Mouse (Mus musculus) lung, embryonic 14.5 days (tissue): ENCODE measurements around the gene Vwa5b1. TPM values are rescaled to one million over a fixed set of nuclear protein-coding genes. Genes with fewer than 3 reads are reported as not detected.
A peak's percentile ranks its signal among the peaks of the same experiment; 100 is the strongest.

Source experiments
- ATAC-seq: fragments of 200-750 bp; cut with Nextera tagmentation; 2 replicates; pipeline ENCODE4 v1.8.0; 2017; ENCODE audit warnings: mild to moderate bottlenecking, moderate TSS enrichment, moderate library complexity; ENCODE audit not compliant: insufficient read depth
- DNase-seq: peaks from one replicate; pipeline ENCODE4 v3.0.0-alpha.2; 2015
- H3K27ac ChIP-seq: fragments of 300-500 bp; sonication (generic); 2 replicates; pipeline ENCODE4 v1.5.1; 2014; ENCODE audit warnings: low read depth, mild to moderate bottlenecking, moderate library complexity
- H3K27me3 ChIP-seq: fragments of 300-500 bp; sonication (generic); 2 replicates; pipeline ENCODE4 v1.6.1; 2014; ENCODE audit warnings: low read length, control low read depth; ENCODE audit not compliant: insufficient read depth
- H3K36me3 ChIP-seq: fragments of 300-500 bp; sonication (generic); 2 replicates; pipeline ENCODE4 v1.6.1; 2014; ENCODE audit warnings: control low read depth; ENCODE audit not compliant: insufficient read depth
- H3K4me1 ChIP-seq: fragments of 300-500 bp; sonication (generic); 2 replicates; pipeline ENCODE4 v1.6.1; 2014; ENCODE audit warnings: antibody characterized with exemption, control low read depth; ENCODE audit not compliant: insufficient read depth
- H3K4me2 ChIP-seq: fragments of 300-500 bp; sonication (generic); 2 replicates; pipeline ENCODE4 v1.6.1; 2014; ENCODE audit warnings: mild to moderate bottlenecking
- H3K4me3 ChIP-seq: fragments of 300-500 bp; sonication (generic); 2 replicates; pipeline ENCODE4 v1.5.1; 2014; ENCODE audit warnings: low read depth, low read length
- H3K9ac ChIP-seq: fragments of 300-500 bp; sonication (generic); 2 replicates; pipeline ENCODE4 v1.6.1; 2014
- H3K9me3 ChIP-seq: fragments of 300-500 bp; sonication (generic); 2 replicates; pipeline ENCODE4 v1.6.1; 2016; ENCODE audit warnings: low read depth, low read length, control low read depth
- CTCF ChIP-seq: IDR thresholded peaks from 2 replicates; pipeline ENCODE4 v1.5.1; 2016; ENCODE audit warnings: antibody characterized with exemption, low read depth
- WGBS: fragments of 180-500 bp; shearing (Covaris S2); extraction: QIAGEN DNeasy Blood & Tissue Kit; methylation state at CpG from one replicate; pipeline ENCODE4 v1.1.7; 2014; 5-methylcytosine and 5-hydroxymethylcytosine counted together
- polyA plus RNA-seq: library from polyadenylated mRNA; unstranded; fragments of >200 nt; fragmentation: Nextera tagmentation; extraction: Ambion mirVana; gene quantifications from 2 replicates; pipeline ENCODE4 v1.2.1, GENCODE M21; 2014

Gene Vwa5b1
- polyA plus RNA-seq, 1 experiment from 2014 or later, result 0.11 TPM

DNA sequence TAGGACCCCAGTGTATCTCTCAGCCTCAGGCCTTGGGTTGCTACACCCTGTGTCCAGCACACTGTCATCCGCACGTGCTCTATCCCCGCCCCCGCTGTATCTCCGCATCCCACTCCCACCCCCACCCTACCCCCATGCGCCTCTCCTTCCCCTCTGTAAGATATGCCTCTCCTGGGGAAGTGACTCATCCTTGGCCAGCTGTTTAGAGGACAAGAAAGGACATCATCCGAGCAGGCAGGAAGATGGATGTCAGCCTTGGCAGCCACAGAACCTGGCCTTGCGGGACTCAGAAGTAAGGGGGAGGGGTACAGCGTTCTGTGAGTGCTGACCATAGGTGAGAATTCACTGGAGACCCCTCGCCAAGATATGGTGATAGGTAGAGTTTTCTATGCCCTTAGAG lies 30.8 kb upstream of the Vwa5b1 start:
- H3K4me2 ChIP-seq, result no peak overlapping the region
- no peaks in the 10 kb centered on the region for H3K27me3 ChIP-seq
- H3K9ac ChIP-seq, result no peak overlapping the region
- no peaks in the 10 kb centered on the region for H3K4me1 ChIP-seq
- no peaks in the 10 kb centered on the region for H3K36me3 ChIP-seq
- DNase-seq (no peak), ATAC-seq (no peak)
- no peak overlapping the region for H3K4me3 ChIP-seq
- no peak for TF ChIP-seq CTCF
- H3K27ac ChIP-seq, result no peak overlapping the region
- WGBS, result 52% methylated on average over 10 of the region's 10 CpGs
- H3K9me3 ChIP-seq, result no peaks in the 10 kb centered on the region

DNA sequence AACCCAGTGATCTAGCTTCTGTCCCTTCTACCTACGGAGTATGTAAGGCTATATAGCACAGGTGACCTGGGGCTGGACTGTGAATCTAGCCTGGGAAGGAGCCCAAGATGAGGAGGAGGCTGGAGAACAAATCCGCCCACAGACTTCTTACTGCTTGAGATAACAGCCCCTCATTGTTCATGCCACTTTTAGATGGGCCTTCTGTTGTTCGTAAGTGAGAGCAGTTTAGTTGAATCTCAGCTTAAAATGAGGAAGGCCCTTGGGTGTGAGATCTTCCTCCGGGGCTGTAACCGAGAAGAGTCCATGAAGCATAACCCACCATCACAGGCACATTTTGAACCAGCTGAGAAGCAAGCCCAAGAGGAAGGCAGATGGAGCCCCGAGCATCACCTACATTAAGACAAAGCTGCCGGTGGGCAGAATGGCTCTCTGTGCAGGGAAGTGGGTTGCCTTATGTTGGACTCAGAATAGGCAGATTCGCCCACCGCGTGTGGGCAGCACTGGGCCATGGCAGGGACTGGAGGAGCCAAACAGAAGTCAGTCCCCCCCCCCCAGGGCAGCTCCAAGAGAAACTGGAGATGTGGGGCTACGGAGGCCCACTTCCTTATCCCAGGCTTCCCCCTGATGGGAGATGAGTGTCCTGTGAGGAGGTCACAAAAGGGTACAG lies 24.4 kb upstream of the Vwa5b1 start:
- ATAC-seq (no peak), DNase-seq (no peak)
- no peak for TF ChIP-seq CTCF
- H3K27me3 ChIP-seq, result no peaks in the 10 kb centered on the region
- H3K27ac ChIP-seq, result no peak overlapping the region
- 71% methylated on average over 11 of the region's 11 CpGs for WGBS
- no peak overlapping the region for H3K9ac ChIP-seq
- no peaks in the 10 kb centered on the region for H3K4me1 ChIP-seq
- H3K4me2 ChIP-seq, result no peak overlapping the region
- H3K9me3 ChIP-seq, result no peaks in the 10 kb centered on the region
- H3K4me3 ChIP-seq, result no peak overlapping the region
- H3K36me3 ChIP-seq, result no peaks in the 10 kb centered on the region

DNA sequence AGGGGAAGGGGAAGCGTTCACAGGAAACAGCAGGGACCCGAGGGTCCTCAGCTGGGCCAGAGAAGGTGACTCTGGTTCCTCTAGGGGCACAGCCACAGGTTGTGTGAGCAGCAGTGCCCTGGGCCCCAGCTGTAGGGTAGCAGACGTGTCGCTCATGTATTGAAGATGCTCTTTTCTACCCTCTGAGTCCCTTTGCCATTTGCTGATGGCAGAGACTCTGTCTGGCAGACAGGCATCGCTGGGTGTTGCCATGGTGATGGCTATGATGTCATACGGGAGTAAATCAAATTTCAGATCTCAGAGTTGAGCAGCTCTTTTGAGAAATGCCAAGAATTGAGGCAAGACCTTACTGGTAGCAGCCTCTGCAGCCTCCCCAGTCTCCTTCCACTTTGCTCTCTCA lies 17.4 kb upstream of the Vwa5b1 start:
- peak; percentile 7 for DNase-seq
- no peak for TF ChIP-seq CTCF
- ATAC-seq, result no peak
- no peak overlapping the region for H3K4me3 ChIP-seq
- H3K4me1 ChIP-seq, result no peaks in the 10 kb centered on the region
- no peaks in the 10 kb centered on the region for H3K27me3 ChIP-seq
- WGBS, result 43% methylated on average over 6 of the region's 6 CpGs
- H3K9ac ChIP-seq, result no peak overlapping the region
- H3K9me3 ChIP-seq, result no peaks in the 10 kb centered on the region
- H3K27ac ChIP-seq, result no peak overlapping the region
- H3K4me2 ChIP-seq, result no peak overlapping the region
- no peaks in the 10 kb centered on the region for H3K36me3 ChIP-seq

DNA sequence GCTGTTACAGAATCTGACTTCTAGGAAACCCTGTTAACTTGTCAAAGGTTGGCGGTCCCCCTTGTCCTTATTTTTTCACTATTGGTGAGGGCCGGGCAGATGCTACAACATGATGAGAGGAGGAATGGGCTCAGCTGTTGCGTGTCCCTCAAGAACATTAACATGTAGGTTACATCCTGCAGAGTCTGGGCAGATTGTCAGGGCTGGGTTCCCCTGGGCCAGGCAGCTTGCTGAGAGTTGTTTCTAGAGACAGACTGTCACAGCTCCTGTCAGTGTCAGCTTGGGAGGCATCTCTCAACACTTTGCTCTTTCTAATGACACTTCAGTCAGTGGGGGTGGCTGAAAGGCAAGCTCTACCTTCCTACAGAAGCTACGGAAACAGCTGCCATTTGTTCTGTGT lies 16.2 kb upstream of the Vwa5b1 start:
- no peaks in the 10 kb centered on the region for H3K36me3 ChIP-seq
- H3K27ac ChIP-seq, result no peak overlapping the region
- no peak overlapping the region for H3K9ac ChIP-seq
- H3K27me3 ChIP-seq, result no peaks in the 10 kb centered on the region
- H3K4me2 ChIP-seq, result no peak overlapping the region
- H3K4me1 ChIP-seq, result no peaks in the 10 kb centered on the region
- no peak overlapping the region for H3K4me3 ChIP-seq
- no peaks in the 10 kb centered on the region for H3K9me3 ChIP-seq
- TF ChIP-seq CTCF, result no peak
- DNase-seq (no peak), ATAC-seq (no peak)
- 87% methylated on average over 4 of the region's 4 CpGs for WGBS

DNA sequence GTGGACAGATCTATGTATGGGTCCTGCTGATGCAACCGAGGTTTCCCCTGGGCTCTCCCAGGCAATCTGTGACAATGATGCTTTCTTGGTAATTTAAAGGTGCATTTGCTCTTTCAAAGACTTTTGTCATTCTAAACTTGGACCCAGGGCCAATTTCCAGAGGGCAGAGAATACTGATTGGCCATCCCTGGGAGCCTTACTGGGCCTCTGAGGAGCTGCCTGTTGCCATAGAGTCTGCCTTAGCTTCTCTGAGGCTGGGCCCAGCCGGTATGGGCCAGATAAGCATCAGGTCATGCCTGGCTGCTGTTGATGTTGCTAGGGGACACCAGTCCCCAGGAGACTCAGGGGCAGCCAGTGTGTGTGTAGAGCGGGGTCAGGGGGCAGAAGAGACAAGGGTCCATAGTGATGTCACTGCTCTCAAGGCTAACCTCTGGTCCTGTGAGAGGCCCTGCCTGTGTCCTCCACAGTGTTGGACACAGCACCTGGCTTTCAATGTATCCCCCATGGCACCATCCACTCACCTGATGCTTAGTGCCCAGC lies 12.5 kb upstream of the Vwa5b1 start:
- H3K9me3 ChIP-seq, result no peaks in the 10 kb centered on the region
- H3K4me1 ChIP-seq, result no peaks in the 10 kb centered on the region
- H3K27me3 ChIP-seq, result no peaks in the 10 kb centered on the region
- DNase-seq (no peak), ATAC-seq (no peak)
- H3K4me3 ChIP-seq, result no peak overlapping the region
- no peaks in the 10 kb centered on the region for H3K36me3 ChIP-seq
- TF ChIP-seq CTCF, result no peak
- H3K4me2 ChIP-seq, result no peak overlapping the region
- H3K27ac ChIP-seq, result no peak overlapping the region
- WGBS, result 43% methylated on average over 3 of the region's 3 CpGs
- H3K9ac ChIP-seq, result no peak overlapping the region

DNA sequence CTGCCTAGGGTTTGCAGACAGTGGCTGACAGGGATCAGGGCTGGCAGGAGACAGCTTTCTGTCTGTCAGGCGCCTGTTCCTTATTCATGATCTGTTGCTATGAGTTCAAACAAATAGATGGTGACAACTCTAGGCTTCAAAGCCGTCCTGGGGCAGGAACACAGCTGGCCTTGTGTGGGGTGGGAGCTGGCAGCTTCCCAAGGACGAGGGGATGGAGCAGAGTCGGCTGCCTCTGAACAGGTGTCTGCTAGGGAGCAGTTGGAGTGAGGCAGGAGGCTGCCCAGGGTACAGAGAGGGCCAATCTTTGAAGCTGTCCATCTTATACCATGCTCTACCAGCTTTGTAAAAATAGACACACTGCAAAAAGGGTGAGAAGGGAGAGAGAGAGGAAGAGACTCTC lies 6.6 kb upstream of the Vwa5b1 start:
- ATAC-seq, result no peak
- H3K27me3 ChIP-seq, result no peaks in the 10 kb centered on the region
- H3K9ac ChIP-seq, result no peak overlapping the region
- no peak overlapping the region for H3K4me2 ChIP-seq
- 16% methylated on average over 4 of the region's 4 CpGs for WGBS
- no peak for TF ChIP-seq CTCF
- no peaks in the 10 kb centered on the region for H3K4me1 ChIP-seq
- no peak overlapping the region for H3K27ac ChIP-seq
- DNase-seq, result no peak
- H3K36me3 ChIP-seq, result no peaks in the 10 kb centered on the region
- H3K4me3 ChIP-seq, result no peak overlapping the region
- no peaks in the 10 kb centered on the region for H3K9me3 ChIP-seq

DNA sequence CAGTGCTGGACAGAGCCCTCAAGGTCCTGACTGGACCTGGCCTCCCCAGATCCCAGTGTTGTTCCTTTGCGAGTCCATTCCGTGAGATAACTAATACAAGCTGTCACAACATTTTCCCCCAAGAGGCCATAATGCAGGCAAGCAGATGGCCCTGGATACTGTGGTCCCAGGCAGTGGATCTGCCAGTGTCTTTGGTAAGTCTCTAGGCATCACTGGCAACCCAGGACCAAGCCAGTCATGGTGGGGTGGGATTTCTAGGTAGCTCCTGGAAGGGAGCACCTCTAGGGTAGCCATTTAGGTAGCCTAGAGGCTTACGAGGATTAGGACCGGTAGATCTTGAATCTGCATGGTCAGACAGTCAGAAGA lies 445 bp upstream of the Vwa5b1 start:
- WGBS, result 30% methylated on average over 4 of the region's 4 CpGs
- Histone ChIP-seq H3K4me1 (no peaks in the 10 kb centered on the region), H3K27ac (no peak overlapping the region), H3K36me3 (no peaks in the 10 kb centered on the region), H3K27me3 (no peaks in the 10 kb centered on the region), H3K4me3 (no peak overlapping the region), H3K9me3 (no peaks in the 10 kb centered on the region), H3K9ac (no peak overlapping the region), H3K4me2 (no peak overlapping the region)
- TF ChIP-seq CTCF, result no peak
- DNase-seq (no peak), ATAC-seq (no peak)
